Mouse (Mus musculus) 3T3-L1 (cell line): ENCODE results near the gene Hmcn2.

Experiments
- DNase-seq: peaks from one replicate; pipeline ENCODE4 v3.0.0-alpha.2; 2015; ENCODE audit warnings: low read depth, low spot score

Hmcn2 gene

GRCm38 (mm10) chr2:31304801-31305665, 9.2 kb upstream of the Hmcn2 start:
- no peak for DNase-seq

GRCm38 (mm10) chr2:31305684-31306083, 8.5 kb upstream of the Hmcn2 start:
- peak; percentile 47 for DNase-seq

GRCm38 (mm10) chr2:31308257-31308656, 6.0 kb upstream of the Hmcn2 start:
- DNase-seq: no peak

- DNase-seq: no peak
Observed at GRCm38 (mm10) chr2:31309549-31309948, 4.7 kb upstream of the Hmcn2 start.

GRCm38 (mm10) chr2:31318162-31318561, 3.9 kb downstream of the Hmcn2 start:
- no peak for DNase-seq

GRCm38 (mm10) chr2:31319200-31319599, 5.0 kb downstream of the Hmcn2 start:
- no peak for DNase-seq

- DNase-seq: no peak
Observed at GRCm38 (mm10) chr2:31327186-31327585, 13.0 kb downstream of the Hmcn2 start.

GRCm38 (mm10) chr2:31337706-31338330, 23.6 kb downstream of the Hmcn2 start:
- DNase-seq: no peak

- DNase-seq: no peak
Observed at GRCm38 (mm10) chr2:31339826-31340225, 25.6 kb downstream of the Hmcn2 start.

GRCm38 (mm10) chr2:31341726-31342535, 27.7 kb downstream of the Hmcn2 start:
- DNase-seq: no peak

GRCm38 (mm10) chr2:31346096-31346495, 31.9 kb downstream of the Hmcn2 start:
- DNase-seq: peak; percentile 68

GRCm38 (mm10) chr2:31348373-31348772, 34.2 kb downstream of the Hmcn2 start:
- DNase-seq: no peak

- DNase-seq: no peak
Observed at GRCm38 (mm10) chr2:31348850-31349249, 34.6 kb downstream of the Hmcn2 start.

- no peak for DNase-seq
Observed at GRCm38 (mm10) chr2:31356771-31357170, 42.6 kb downstream of the Hmcn2 start.

GRCm38 (mm10) chr2:31359316-31359715, 45.1 kb downstream of the Hmcn2 start:
- no peak for DNase-seq

- DNase-seq: no peak
Observed at GRCm38 (mm10) chr2:31367186-31367585, 53.0 kb downstream of the Hmcn2 start.

- DNase-seq: no peak
Observed at GRCm38 (mm10) chr2:31371396-31371795, 57.2 kb downstream of the Hmcn2 start.

- no peak for DNase-seq
Observed at GRCm38 (mm10) chr2:31372186-31372585, 58.0 kb downstream of the Hmcn2 start.

GRCm38 (mm10) chr2:31374415-31374814, 60.2 kb downstream of the Hmcn2 start:
- no peak for DNase-seq

GRCm38 (mm10) chr2:31376057-31376456, 61.8 kb downstream of the Hmcn2 start:
- DNase-seq: no peak

GRCm38 (mm10) chr2:31377481-31377880, 63.3 kb downstream of the Hmcn2 start:
- no peak for DNase-seq

GRCm38 (mm10) chr2:31381292-31381846, 67.2 kb downstream of the Hmcn2 start:
- peak; percentile 78 for DNase-seq
